Mouse (Mus musculus): ENCODE data around the gene Slc39a9. TPM values are rescaled to one million over a fixed set of nuclear protein-coding genes. Genes with fewer than 3 reads are reported as not detected.

Gene Slc39a9
- polyA plus RNA-seq, 1 experiment from 2014 or later: 31.4 TPM

- Histone ChIP-seq H3K27me3 (ENCODE audit: control insufficient read depth, insufficient read depth, low read length) (no peaks in the 10 kb centered on the region), H3K4me1 (ENCODE audit: control insufficient read depth, insufficient read depth, low read length) (no peaks in the 10 kb centered on the region), H3K4me2 (ENCODE audit: low read depth, low read length) (no peak overlapping the region), H3K9me3 (replicated peaks; ENCODE audit: control insufficient read depth, low read length) (no peaks in the 10 kb centered on the region), H3K4me3 (replicated peaks; ENCODE audit: low read length) (no peak overlapping the region), H3K36me3 (ENCODE audit: control insufficient read depth, insufficient read depth, low read length) (peaks cover 20% of the 10 kb centered on the region; the same call in 1 of the 2 replicates), H3K27ac (ENCODE audit: low read length) (no peak overlapping the region), H3K9ac (ENCODE audit: low read length) (no peak overlapping the region)
- WGBS: 12% methylated on average over 3 of the region's 3 CpGs
- ATAC-seq (ENCODE audit: insufficient read depth, low FRiP score): no peak
Observed at GRCm38 (mm10) chr12:80673170-80673569, 29.5 kb downstream of the Slc39a9 start.

- H3K36me3 ChIP-seq (ENCODE audit: control insufficient read depth, insufficient read depth, low read length): peaks cover 4% of the 10 kb centered on the region; the same call in 1 of the 2 replicates
- H3K9me3 ChIP-seq (replicated peaks; ENCODE audit: control insufficient read depth, low read length): no peaks in the 10 kb centered on the region
- H3K4me3 ChIP-seq (replicated peaks; ENCODE audit: low read length): no peak overlapping the region
- no peak overlapping the region for H3K4me2 ChIP-seq (ENCODE audit: low read depth, low read length)
- no peak for ATAC-seq (ENCODE audit: insufficient read depth, low FRiP score)
- 80% methylated on average over 1 of the region's 1 CpGs for WGBS
- no peak overlapping the region for H3K27ac ChIP-seq (ENCODE audit: low read length)
- no peak overlapping the region for H3K9ac ChIP-seq (ENCODE audit: low read length)
- H3K27me3 ChIP-seq (ENCODE audit: control insufficient read depth, insufficient read depth, low read length): no peaks in the 10 kb centered on the region
- no peaks in the 10 kb centered on the region for H3K4me1 ChIP-seq (ENCODE audit: control insufficient read depth, insufficient read depth, low read length)
Observed at GRCm38 (mm10) chr12:80681340-80681739, 37.7 kb downstream of the Slc39a9 start.

GRCm38 (mm10) chr12:80683554-80683953, 39.9 kb downstream of the Slc39a9 start:
- H3K36me3 ChIP-seq (ENCODE audit: control insufficient read depth, insufficient read depth, low read length): no peaks in the 10 kb centered on the region
- H3K4me3 ChIP-seq (replicated peaks; ENCODE audit: low read length): no peak overlapping the region
- no peak overlapping the region for H3K27ac ChIP-seq (ENCODE audit: low read length)
- H3K27me3 ChIP-seq (ENCODE audit: control insufficient read depth, insufficient read depth, low read length): no peaks in the 10 kb centered on the region
- H3K4me1 ChIP-seq (ENCODE audit: control insufficient read depth, insufficient read depth, low read length): 0 out of 2 replicates have a peak, but pooled peaks cover 3% of the 10 kb centered on the region
- no peaks in the 10 kb centered on the region for H3K9me3 ChIP-seq (replicated peaks; ENCODE audit: control insufficient read depth, low read length)
- WGBS: 68% methylated on average over 3 of the region's 3 CpGs
- no peak overlapping the region for H3K4me2 ChIP-seq (ENCODE audit: low read depth, low read length)
- H3K9ac ChIP-seq (ENCODE audit: low read length): no peak overlapping the region
- ATAC-seq (ENCODE audit: insufficient read depth, low FRiP score): no peak

- Histone ChIP-seq H3K27me3 (ENCODE audit: control insufficient read depth, insufficient read depth, low read length) (no peaks in the 10 kb centered on the region), H3K4me1 (ENCODE audit: control insufficient read depth, insufficient read depth, low read length) (0 out of 2 replicates have a peak, but pooled peaks cover 3% of the 10 kb centered on the region), H3K36me3 (ENCODE audit: control insufficient read depth, insufficient read depth, low read length) (no peaks in the 10 kb centered on the region), H3K4me3 (replicated peaks; ENCODE audit: low read length) (no peak overlapping the region), H3K9me3 (replicated peaks; ENCODE audit: control insufficient read depth, low read length) (no peaks in the 10 kb centered on the region), H3K27ac (ENCODE audit: low read length) (no peak overlapping the region), H3K9ac (ENCODE audit: low read length) (no peak overlapping the region), H3K4me2 (ENCODE audit: low read depth, low read length) (no peak overlapping the region)
- ATAC-seq (ENCODE audit: insufficient read depth, low FRiP score): no peak
- 94% methylated on average over 3 of the region's 3 CpGs for WGBS
Observed at GRCm38 (mm10) chr12:80684316-80684715, 40.6 kb downstream of the Slc39a9 start.

GRCm38 (mm10) chr12:80687788-80688211, 44.1 kb downstream of the Slc39a9 start:
- Histone ChIP-seq H3K36me3 (ENCODE audit: control insufficient read depth, insufficient read depth, low read length) (no peaks in the 10 kb centered on the region), H3K4me3 (replicated peaks; ENCODE audit: low read length) (no peak overlapping the region; the same call in 1 of the 2 replicates), H3K4me2 (ENCODE audit: low read depth, low read length) (peak overlapping the region; percentile 20; the same call in 1 of the 2 replicates), H3K27ac (ENCODE audit: low read length) (0 out of 2 replicates have a peak overlapping the region, but pooled peaks have one; percentile 14), H3K27me3 (ENCODE audit: control insufficient read depth, insufficient read depth, low read length) (peaks cover 16% of the 10 kb centered on the region), H3K9me3 (replicated peaks; ENCODE audit: control insufficient read depth, low read length) (no peaks in the 10 kb centered on the region), H3K9ac (ENCODE audit: low read length) (no peak overlapping the region), H3K4me1 (ENCODE audit: control insufficient read depth, insufficient read depth, low read length) (peaks cover 14% of the 10 kb centered on the region; the same call in 1 of the 2 replicates)
- 47% methylated on average over 10 of the region's 10 CpGs for WGBS
- peak; percentile 31; the same call in 1 of the 2 replicates for ATAC-seq (ENCODE audit: insufficient read depth, low FRiP score)

GRCm38 (mm10) chr12:80689696-80690095, 46.0 kb downstream of the Slc39a9 start:
- no peaks in the 10 kb centered on the region for H3K36me3 ChIP-seq (ENCODE audit: control insufficient read depth, insufficient read depth, low read length)
- no peak overlapping the region for H3K4me2 ChIP-seq (ENCODE audit: low read depth, low read length)
- H3K9me3 ChIP-seq (replicated peaks; ENCODE audit: control insufficient read depth, low read length): no peaks in the 10 kb centered on the region
- WGBS: 44% methylated on average over 5 of the region's 5 CpGs
- no peak overlapping the region for H3K27ac ChIP-seq (ENCODE audit: low read length)
- no peak for ATAC-seq (ENCODE audit: insufficient read depth, low FRiP score)
- H3K27me3 ChIP-seq (ENCODE audit: control insufficient read depth, insufficient read depth, low read length): peaks cover 28% of the 10 kb centered on the region
- H3K9ac ChIP-seq (ENCODE audit: low read length): no peak overlapping the region
- H3K4me3 ChIP-seq (replicated peaks; ENCODE audit: low read length): no peak overlapping the region
- H3K4me1 ChIP-seq (ENCODE audit: control insufficient read depth, insufficient read depth, low read length): peaks cover 21% of the 10 kb centered on the region; the same call in 1 of the 2 replicates

GRCm38 (mm10) chr12:80691671-80692091, 48.0 kb downstream of the Slc39a9 start:
- Histone ChIP-seq H3K27me3 (ENCODE audit: control insufficient read depth, insufficient read depth, low read length) (peaks cover 28% of the 10 kb centered on the region), H3K9me3 (replicated peaks; ENCODE audit: control insufficient read depth, low read length) (no peaks in the 10 kb centered on the region), H3K4me3 (replicated peaks; ENCODE audit: low read length) (peak overlapping the region; percentile 52), H3K27ac (ENCODE audit: low read length) (no peak overlapping the region), H3K9ac (ENCODE audit: low read length) (peak overlapping the region; percentile 70), H3K36me3 (ENCODE audit: control insufficient read depth, insufficient read depth, low read length) (no peaks in the 10 kb centered on the region), H3K4me2 (ENCODE audit: low read depth, low read length) (peak overlapping the region; percentile 72), H3K4me1 (ENCODE audit: control insufficient read depth, insufficient read depth, low read length) (peaks cover 21% of the 10 kb centered on the region; the same call in 1 of the 2 replicates)
- 20% methylated on average over 12 of the region's 12 CpGs for WGBS
- no peak for ATAC-seq (ENCODE audit: insufficient read depth, low FRiP score)

GRCm38 (mm10) chr12:80692269-80692972, 48.7 kb downstream of the Slc39a9 start, which contains the start of gene Plekhd1:
TSS of gene Plekhd1 (plus strand) at chr12:80692591.
- peak within 1 kb of the TSS; percentile 52 for H3K4me3 ChIP-seq (replicated peaks; ENCODE audit: low read length)
- no peaks in the 10 kb centered on the region for H3K9me3 ChIP-seq (replicated peaks; ENCODE audit: control insufficient read depth, low read length)
- peaks cover 28% of the 10 kb centered on the region for H3K27me3 ChIP-seq (ENCODE audit: control insufficient read depth, insufficient read depth, low read length)
- H3K4me1 ChIP-seq (ENCODE audit: control insufficient read depth, insufficient read depth, low read length): peaks cover 18% of the 10 kb centered on the region; the same call in 1 of the 2 replicates
- H3K27ac ChIP-seq (ENCODE audit: low read length): 0 out of 2 replicates have a peak within 1 kb of the TSS, but pooled peaks have one; percentile 16
- peak within 1 kb of the TSS; percentile 70 for H3K9ac ChIP-seq (ENCODE audit: low read length)
- peak; percentile 86 for ATAC-seq (ENCODE audit: insufficient read depth, low FRiP score)
- no peaks in the 10 kb centered on the region for H3K36me3 ChIP-seq (ENCODE audit: control insufficient read depth, insufficient read depth, low read length)
- WGBS: under 1% methylated on average over 46 of the region's 52 CpGs
- H3K4me2 ChIP-seq (ENCODE audit: low read depth, low read length): peak within 1 kb of the TSS; percentile 72

- peak; percentile 10; the same call in 1 of the 2 replicates for ATAC-seq (ENCODE audit: insufficient read depth, low FRiP score)
- Histone ChIP-seq H3K27me3 (ENCODE audit: control insufficient read depth, insufficient read depth, low read length) (peaks cover 28% of the 10 kb centered on the region), H3K27ac (ENCODE audit: low read length) (0 out of 2 replicates have a peak overlapping the region, but pooled peaks have one; percentile 16), H3K9ac (ENCODE audit: low read length) (no peak overlapping the region), H3K4me1 (ENCODE audit: control insufficient read depth, insufficient read depth, low read length) (peaks cover 18% of the 10 kb centered on the region; the same call in 1 of the 2 replicates), H3K9me3 (replicated peaks; ENCODE audit: control insufficient read depth, low read length) (no peaks in the 10 kb centered on the region), H3K4me3 (replicated peaks; ENCODE audit: low read length) (no peak overlapping the region), H3K4me2 (ENCODE audit: low read depth, low read length) (0 out of 2 replicates have a peak overlapping the region, but pooled peaks have one; percentile 72), H3K36me3 (ENCODE audit: control insufficient read depth, insufficient read depth, low read length) (no peaks in the 10 kb centered on the region)
- WGBS: 38% methylated on average over 2 of the region's 2 CpGs
Observed at GRCm38 (mm10) chr12:80693700-80694099, 50.0 kb downstream of the Slc39a9 start.
